Mouse (Mus musculus) heart, embryonic 16.5 days (tissue): ENCODE data around the gene Arhgap22. TPM values are rescaled to one million over a fixed set of nuclear protein-coding genes. Genes with fewer than 3 reads are reported as not detected.

Experiments
- ATAC-seq: fragments of 200-750 bp; cut with Nextera tagmentation; replicated peaks from 2 replicates; pipeline ENCODE4 v1.8.0; 2017; ENCODE audit warnings: moderate number of reproducible peaks; ENCODE audit not compliant: insufficient read depth, low FRiP score; ENCODE audit errors: extremely low read depth
- H3K27ac ChIP-seq: fragments of 300-500 bp; sonication (generic); 2 replicates; pipeline ENCODE4 v1.5.1; 2014; ENCODE audit warnings: mild to moderate bottlenecking, low read length, control low read depth, moderate library complexity
- H3K27me3 ChIP-seq: fragments of 300-500 bp; sonication (generic); 2 replicates; pipeline ENCODE4 v1.6.1; 2014; ENCODE audit warnings: low read length, mixed read lengths; ENCODE audit not compliant: control insufficient read depth, insufficient read depth
- H3K36me3 ChIP-seq: fragments of 300-500 bp; sonication (generic); 2 replicates; pipeline ENCODE4 v1.6.1; 2014; ENCODE audit not compliant: control insufficient read depth, insufficient read depth
- H3K4me1 ChIP-seq: fragments of 300-500 bp; sonication (generic); 2 replicates; pipeline ENCODE4 v1.6.1; 2014; ENCODE audit warnings: low read length, mixed read lengths; ENCODE audit not compliant: control insufficient read depth, insufficient read depth
- H3K4me2 ChIP-seq: fragments of 300-500 bp; sonication (generic); 2 replicates; pipeline ENCODE4 v1.6.1; 2014; ENCODE audit warnings: low read depth, mild to moderate bottlenecking, control low read depth, low read length
- H3K4me3 ChIP-seq: fragments of 300-500 bp; sonication (generic); 2 replicates; pipeline ENCODE4 v1.5.1; 2014; ENCODE audit warnings: mild to moderate bottlenecking, control low read depth, low read length
- H3K9ac ChIP-seq: fragments of 300-500 bp; sonication (generic); 2 replicates; pipeline ENCODE4 v1.6.1; 2014; ENCODE audit warnings: low read length, control low read depth
- H3K9me3 ChIP-seq: fragments of 300-500 bp; sonication (generic); replicated peaks from 2 replicates; pipeline ENCODE4 v1.6.1; 2016; ENCODE audit warnings: low read length; ENCODE audit not compliant: control insufficient read depth
- WGBS: fragments of 180-500 bp; shearing (Covaris S2); extraction: QIAGEN DNeasy Blood & Tissue Kit; methylation state at CpG from one replicate; pipeline ENCODE4 v1.1.7; 2014; 5-methylcytosine and 5-hydroxymethylcytosine counted together
- polyA plus RNA-seq: library from polyadenylated mRNA; unstranded; fragments of >200 nt; fragmentation: Nextera tagmentation; extraction: Ambion mirVana; gene quantifications from 2 replicates; pipeline ENCODE4 v1.2.1, GENCODE M21; 2015

The Arhgap22 gene
- polyA plus RNA-seq, 1 experiment from 2014 or later, result 1.4 TPM

DNA sequence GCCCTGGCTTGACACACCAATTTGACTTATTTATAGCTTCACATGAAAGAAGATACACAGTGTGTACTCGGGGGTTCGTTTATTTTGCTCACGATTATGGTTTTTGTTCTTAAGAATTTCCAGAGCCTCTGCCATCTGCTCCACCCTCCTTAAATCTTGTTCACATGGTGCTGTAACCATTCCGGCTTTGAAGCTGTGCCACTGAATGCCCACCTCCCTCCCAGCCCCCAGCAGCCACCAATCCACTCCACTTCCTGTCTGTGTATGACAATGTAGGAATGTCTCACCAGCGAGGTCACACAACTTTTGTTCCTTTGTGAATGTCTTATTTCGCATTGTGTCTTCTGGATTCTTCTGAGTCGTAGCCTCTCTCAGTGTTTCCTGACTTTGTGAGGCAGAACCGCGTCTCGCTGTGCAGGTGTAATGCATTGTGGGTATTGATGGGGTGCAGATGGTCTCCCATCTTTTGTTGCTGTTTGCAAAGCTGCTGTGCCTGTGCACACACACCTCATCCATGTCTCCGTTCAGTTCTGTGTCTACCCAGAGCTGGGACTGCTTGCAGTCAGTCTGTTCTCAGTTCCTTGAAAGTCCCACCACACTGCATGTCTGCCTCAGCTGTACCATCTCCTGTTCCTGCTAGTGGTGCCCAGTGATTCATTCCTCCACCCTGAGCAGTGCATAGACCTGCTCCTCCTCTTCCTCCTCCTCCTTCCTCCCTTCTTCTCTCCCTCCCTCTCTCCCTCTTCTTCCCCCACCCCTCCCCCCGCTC lies 144.0 kb downstream of the Arhgap22 start:
- peaks cover 27% of the 10 kb centered on the region for H3K27me3 ChIP-seq
- no peak overlapping the region for H3K4me2 ChIP-seq
- H3K9me3 ChIP-seq, result no peaks in the 10 kb centered on the region
- no peak overlapping the region for H3K4me3 ChIP-seq
- H3K9ac ChIP-seq, result no peak overlapping the region
- H3K4me1 ChIP-seq, result peaks cover 9% of the 10 kb centered on the region; the same call in 1 of the 2 replicates
- no peaks in the 10 kb centered on the region for H3K36me3 ChIP-seq
- WGBS, result 68% methylated on average over 12 of the region's 12 CpGs
- no peak overlapping the region for H3K27ac ChIP-seq
- ATAC-seq, result no peak

GRCm38 (mm10) chr14:33358891-33359290 lies 145.1 kb downstream of the Arhgap22 start:
- no peak for ATAC-seq
- Histone ChIP-seq H3K4me2 (no peak overlapping the region), H3K9me3 (no peaks in the 10 kb centered on the region), H3K36me3 (no peaks in the 10 kb centered on the region), H3K4me3 (no peak overlapping the region), H3K27ac (no peak overlapping the region), H3K27me3 (peaks cover 19% of the 10 kb centered on the region), H3K9ac (no peak overlapping the region), H3K4me1 (peaks cover 10% of the 10 kb centered on the region; the same call in 1 of the 2 replicates)
- WGBS, result 78% methylated on average over 8 of the region's 8 CpGs

GRCm38 (mm10) chr14:33361546-33361945 lies 147.7 kb downstream of the Arhgap22 start:
- H3K4me1 ChIP-seq, result peaks cover 10% of the 10 kb centered on the region; the same call in 1 of the 2 replicates
- H3K4me2 ChIP-seq, result no peak overlapping the region
- H3K27ac ChIP-seq, result no peak overlapping the region
- no peak for ATAC-seq
- no peak overlapping the region for H3K4me3 ChIP-seq
- H3K9ac ChIP-seq, result no peak overlapping the region
- peaks cover 17% of the 10 kb centered on the region for H3K27me3 ChIP-seq
- WGBS, result 63% methylated on average over 4 of the region's 4 CpGs
- no peaks in the 10 kb centered on the region for H3K36me3 ChIP-seq
- H3K9me3 ChIP-seq, result no peaks in the 10 kb centered on the region

DNA sequence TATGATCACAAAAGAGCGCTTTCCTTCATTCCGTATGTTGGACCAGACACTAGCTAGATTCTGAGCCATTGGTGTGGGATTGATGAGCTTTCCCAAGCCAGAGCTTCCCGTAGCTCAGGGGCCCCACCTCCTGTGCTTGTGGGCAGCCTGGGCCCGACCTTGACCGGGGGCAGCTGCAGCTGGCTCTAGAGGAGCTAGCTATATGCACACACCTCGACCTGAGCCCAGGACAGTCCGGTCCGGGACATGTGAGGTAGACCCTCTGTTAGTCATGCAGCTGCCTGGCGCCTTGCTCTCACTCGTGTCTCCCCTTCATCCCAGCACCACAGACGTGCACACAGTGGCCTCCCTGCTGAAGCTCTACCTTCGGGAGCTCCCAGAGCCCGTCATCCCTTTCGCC lies 148.3 kb downstream of the Arhgap22 start:
- Histone ChIP-seq H3K27me3 (peaks cover 17% of the 10 kb centered on the region), H3K36me3 (no peaks in the 10 kb centered on the region), H3K9ac (peak overlapping the region; percentile 52; the same call in 1 of the 2 replicates), H3K4me3 (no peak overlapping the region), H3K9me3 (no peaks in the 10 kb centered on the region), H3K4me1 (peaks cover 10% of the 10 kb centered on the region; the same call in 1 of the 2 replicates), H3K27ac (no peak overlapping the region), H3K4me2 (peak overlapping the region; percentile 56)
- no peak for ATAC-seq
- 48% methylated on average over 14 of the region's 14 CpGs for WGBS

DNA sequence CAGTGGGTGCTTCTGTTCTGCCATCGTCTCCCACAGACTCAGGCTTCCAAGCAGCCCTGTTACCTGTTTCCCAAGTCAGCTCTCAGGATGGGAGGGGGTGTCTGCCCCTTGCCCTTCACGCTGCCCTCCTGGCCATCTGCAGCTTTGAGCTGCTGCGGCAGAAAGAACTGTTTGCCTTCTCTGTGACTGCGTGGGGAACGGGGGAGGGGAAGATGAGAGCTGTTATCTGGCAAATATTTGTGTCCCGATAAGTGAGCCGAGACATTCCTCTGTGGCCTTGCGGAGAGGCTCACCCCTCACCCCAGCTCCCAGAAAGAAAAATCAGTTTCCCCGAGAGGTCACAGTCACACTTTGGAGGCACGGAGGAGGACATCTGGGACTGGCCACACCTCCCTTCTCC lies 149.0 kb downstream of the Arhgap22 start:
- H3K9me3 ChIP-seq, result no peaks in the 10 kb centered on the region
- H3K27ac ChIP-seq, result no peak overlapping the region
- no peaks in the 10 kb centered on the region for H3K36me3 ChIP-seq
- 12% methylated on average over 10 of the region's 10 CpGs for WGBS
- peaks cover 10% of the 10 kb centered on the region; the same call in 1 of the 2 replicates for H3K4me1 ChIP-seq
- H3K27me3 ChIP-seq, result peaks cover 17% of the 10 kb centered on the region
- no peak for ATAC-seq
- peak overlapping the region; percentile 30 for H3K4me3 ChIP-seq
- H3K9ac ChIP-seq, result peak overlapping the region; percentile 52
- H3K4me2 ChIP-seq, result peak overlapping the region; percentile 56

DNA sequence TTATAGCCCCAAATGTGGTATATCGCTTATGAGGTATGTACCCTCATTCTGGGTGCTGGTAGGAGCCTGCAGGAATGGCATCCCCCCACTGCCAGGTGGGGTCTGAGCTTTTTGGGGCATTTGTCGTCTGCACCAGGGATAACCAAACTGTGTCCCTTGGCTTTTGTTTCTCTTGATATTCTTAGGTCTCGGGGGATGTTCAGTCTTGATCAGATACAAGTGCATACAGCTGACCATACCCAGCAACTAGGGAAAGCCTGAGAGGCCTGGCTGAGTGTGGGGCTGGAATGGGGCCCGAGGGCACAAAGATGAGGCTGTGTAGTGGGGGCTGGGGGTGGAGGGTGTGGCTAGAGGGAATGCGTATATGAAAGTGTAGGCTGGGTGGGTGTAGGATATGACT lies 149.8 kb downstream of the Arhgap22 start:
- H3K4me1 ChIP-seq, result peaks cover 10% of the 10 kb centered on the region; the same call in 1 of the 2 replicates
- H3K4me2 ChIP-seq, result no peak overlapping the region
- no peak overlapping the region for H3K4me3 ChIP-seq
- H3K36me3 ChIP-seq, result no peaks in the 10 kb centered on the region
- H3K9me3 ChIP-seq, result no peaks in the 10 kb centered on the region
- H3K9ac ChIP-seq, result no peak overlapping the region
- 74% methylated on average over 5 of the region's 5 CpGs for WGBS
- peaks cover 18% of the 10 kb centered on the region for H3K27me3 ChIP-seq
- no peak overlapping the region for H3K27ac ChIP-seq
- no peak for ATAC-seq

GRCm38 (mm10) chr14:33364061-33364460 lies 150.2 kb downstream of the Arhgap22 start:
- no peak overlapping the region for H3K27ac ChIP-seq
- no peaks in the 10 kb centered on the region for H3K9me3 ChIP-seq
- peaks cover 10% of the 10 kb centered on the region; the same call in 1 of the 2 replicates for H3K4me1 ChIP-seq
- H3K9ac ChIP-seq, result no peak overlapping the region
- 91% methylated on average over 2 of the region's 2 CpGs for WGBS
- ATAC-seq, result no peak
- H3K4me2 ChIP-seq, result no peak overlapping the region
- H3K27me3 ChIP-seq, result peaks cover 19% of the 10 kb centered on the region
- H3K4me3 ChIP-seq, result no peak overlapping the region
- no peaks in the 10 kb centered on the region for H3K36me3 ChIP-seq

GRCm38 (mm10) chr14:33366891-33367777 lies 153.3 kb downstream of the Arhgap22 start:
- Histone ChIP-seq H3K9me3 (no peaks in the 10 kb centered on the region), H3K4me1 (peaks cover 10% of the 10 kb centered on the region; the same call in 1 of the 2 replicates), H3K27ac (no peak overlapping the region), H3K27me3 (peaks cover 2% of the 10 kb centered on the region), H3K4me3 (no peak overlapping the region), H3K36me3 (no peaks in the 10 kb centered on the region), H3K4me2 (no peak overlapping the region), H3K9ac (no peak overlapping the region)
- 79% methylated on average over 30 of the region's 30 CpGs for WGBS
- no peak for ATAC-seq

DNA sequence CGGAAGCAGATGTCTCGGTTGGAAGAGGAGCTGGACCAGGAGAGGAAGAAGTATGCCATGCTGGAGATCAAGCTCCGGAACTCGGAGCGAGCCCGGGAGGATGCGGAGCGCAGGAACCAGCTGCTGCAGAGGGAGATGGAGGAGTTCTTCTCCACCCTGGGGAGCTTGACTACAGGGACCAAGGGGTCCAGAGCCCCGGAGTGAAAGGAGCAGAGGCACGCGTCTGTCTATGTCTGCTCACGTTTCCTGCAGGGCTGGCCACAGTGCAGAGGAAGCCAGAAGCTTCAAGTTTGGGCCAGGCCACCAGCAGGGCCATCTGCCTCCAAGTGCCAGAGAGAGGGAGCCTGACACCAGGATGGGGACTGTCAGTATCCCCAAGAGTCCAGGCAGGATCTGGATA lies 155.5 kb downstream of the Arhgap22 start:
- 81% methylated on average over 12 of the region's 12 CpGs for WGBS
- H3K4me3 ChIP-seq, result no peak overlapping the region
- H3K9me3 ChIP-seq, result no peaks in the 10 kb centered on the region
- no peak overlapping the region for H3K9ac ChIP-seq
- H3K4me1 ChIP-seq, result no peaks in the 10 kb centered on the region
- no peaks in the 10 kb centered on the region for H3K36me3 ChIP-seq
- peaks cover 2% of the 10 kb centered on the region for H3K27me3 ChIP-seq
- H3K27ac ChIP-seq, result no peak overlapping the region
- no peak for ATAC-seq
- no peak overlapping the region for H3K4me2 ChIP-seq
